Mouse (Mus musculus) cerebellum, postnatal 36 days (tissue): ENCODE results near the gene St8sia1.
A peak's percentile ranks its signal among the peaks of the same experiment; 100 is the strongest.

ENCODE experiments used
- DNase-seq, 2 experiments: peaks; one replicate each; pipeline ENCODE4 v3.0.0; 2021 to 2022; ENCODE audit warnings: mixed read lengths in 2 of 2

The St8sia1 gene

DNA sequence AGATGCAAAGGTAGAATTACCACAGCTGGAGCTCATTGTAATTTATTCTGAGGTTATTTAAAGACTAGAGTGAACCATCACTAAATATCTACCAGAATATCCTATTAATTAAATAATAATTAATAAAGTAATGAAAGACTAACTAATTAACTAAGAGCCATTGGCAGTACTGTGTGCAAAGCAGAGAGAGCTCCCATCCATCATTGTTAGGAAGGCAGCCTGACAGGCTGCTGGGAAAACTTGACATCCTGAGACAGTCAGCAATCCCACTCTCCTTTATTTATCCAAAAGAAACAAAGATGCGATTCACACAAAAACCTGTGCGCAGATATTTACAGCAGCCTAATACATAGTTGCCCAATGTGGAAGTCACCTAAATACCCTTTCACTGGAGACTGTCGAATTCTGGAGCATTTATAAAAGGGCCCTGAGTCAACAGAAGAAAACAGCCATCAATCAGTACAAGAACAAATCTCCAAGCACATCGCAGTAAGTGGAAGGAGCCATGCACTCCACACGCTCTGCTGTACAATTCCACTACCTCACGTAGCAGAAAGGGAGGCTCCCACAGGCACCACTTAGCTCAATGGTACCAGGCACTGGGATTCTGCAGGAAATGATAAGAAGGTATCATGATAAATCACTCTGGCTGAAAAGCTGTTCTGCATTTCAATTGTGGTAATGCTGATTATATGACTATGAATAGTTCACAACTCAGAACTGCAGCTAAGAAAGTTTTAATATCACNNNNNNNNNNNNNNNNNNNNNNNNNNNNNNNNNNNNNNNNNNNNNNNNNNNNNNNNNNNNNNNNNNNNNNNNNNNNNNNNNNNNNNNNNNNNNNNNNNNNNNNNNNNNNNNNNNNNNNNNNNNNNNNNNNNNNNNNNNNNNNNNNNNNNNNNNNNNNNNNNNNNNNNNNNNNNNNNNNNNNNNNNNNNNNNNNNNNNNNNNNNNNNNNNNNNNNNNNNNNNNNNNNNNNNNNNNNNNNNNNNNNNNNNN is 15.7 kb upstream of the St8sia1 start:
- DNase-seq: no peak

DNA sequence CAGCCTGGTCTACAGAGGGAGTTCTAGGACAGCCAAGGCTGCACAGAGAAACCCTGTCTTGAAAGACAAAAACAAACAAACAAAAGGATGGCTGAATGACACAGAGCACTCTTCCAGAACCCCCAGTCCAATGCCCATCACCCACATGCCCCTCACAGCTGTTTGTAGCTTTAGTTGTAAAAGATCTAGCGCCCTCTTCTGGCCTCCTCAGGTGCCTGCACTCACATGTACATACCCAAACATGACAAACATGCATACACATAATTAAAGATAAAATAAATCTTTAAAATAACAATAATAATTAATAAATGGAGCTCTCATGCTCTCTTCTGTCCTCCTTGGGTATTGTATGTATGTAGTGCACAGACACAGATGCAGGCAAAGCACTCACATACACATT is 13.0 kb upstream of the St8sia1 start:
- no peak for DNase-seq

DNA sequence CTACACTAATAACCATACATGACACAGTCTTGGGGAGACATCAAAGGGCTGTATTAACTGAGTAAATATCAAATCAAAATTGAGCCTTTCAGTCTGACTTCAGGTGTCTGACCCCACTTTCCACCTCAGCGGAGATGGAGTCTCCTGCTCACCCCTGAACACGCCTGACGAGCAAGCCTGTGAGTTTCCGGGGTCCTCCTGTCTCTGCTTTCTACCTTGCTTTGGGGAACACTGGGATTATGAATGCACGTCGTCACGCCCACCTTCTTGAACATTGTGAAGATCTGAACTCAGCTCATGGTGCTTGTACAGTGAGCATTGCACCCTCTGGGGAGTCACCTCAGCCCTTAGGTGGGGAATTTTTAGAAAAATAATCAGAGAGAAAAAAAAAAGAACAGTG is 9.0 kb upstream of the St8sia1 start:
- DNase-seq: no peak

DNA sequence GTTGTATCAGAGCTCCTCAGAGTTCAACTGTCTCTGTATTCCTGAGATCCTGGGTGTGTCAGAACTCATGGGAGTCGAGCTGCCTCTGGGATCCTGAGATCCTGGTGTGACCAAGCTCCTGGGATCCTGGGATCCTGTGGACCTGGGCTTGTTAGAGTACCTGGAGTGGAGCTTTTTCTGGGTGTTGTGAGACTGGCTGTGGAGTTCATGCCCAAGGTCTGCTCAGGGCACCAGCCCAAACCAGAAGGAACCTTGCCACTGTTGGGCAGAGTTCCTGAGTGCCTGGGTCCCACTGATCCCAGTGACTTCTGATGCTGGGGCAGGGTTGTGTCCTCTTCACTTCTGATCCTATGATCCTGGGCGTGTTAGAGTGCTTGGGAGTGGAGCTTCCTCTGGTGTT is 8.0 kb upstream of the St8sia1 start:
- no peak for DNase-seq

DNA sequence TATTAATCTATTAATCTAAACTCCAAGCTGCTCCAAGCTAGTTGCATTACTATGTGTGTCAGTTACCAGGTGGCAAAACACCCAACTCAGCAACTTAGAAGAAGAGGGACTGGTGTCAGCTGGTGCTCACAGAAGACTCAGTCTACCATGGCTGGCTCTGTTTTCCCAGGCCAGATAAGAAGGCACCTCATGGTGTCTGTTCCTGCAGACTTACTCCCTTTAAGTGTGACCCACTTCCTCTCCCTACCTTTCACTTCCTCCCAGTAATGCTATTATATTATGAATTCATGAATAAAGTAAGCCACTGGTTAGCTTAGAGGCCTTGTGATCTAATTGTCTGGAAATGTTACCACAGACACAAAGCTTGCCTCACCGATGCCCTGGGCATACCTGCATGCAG is 3.2 kb upstream of the St8sia1 start:
- DNase-seq: no peak

DNA sequence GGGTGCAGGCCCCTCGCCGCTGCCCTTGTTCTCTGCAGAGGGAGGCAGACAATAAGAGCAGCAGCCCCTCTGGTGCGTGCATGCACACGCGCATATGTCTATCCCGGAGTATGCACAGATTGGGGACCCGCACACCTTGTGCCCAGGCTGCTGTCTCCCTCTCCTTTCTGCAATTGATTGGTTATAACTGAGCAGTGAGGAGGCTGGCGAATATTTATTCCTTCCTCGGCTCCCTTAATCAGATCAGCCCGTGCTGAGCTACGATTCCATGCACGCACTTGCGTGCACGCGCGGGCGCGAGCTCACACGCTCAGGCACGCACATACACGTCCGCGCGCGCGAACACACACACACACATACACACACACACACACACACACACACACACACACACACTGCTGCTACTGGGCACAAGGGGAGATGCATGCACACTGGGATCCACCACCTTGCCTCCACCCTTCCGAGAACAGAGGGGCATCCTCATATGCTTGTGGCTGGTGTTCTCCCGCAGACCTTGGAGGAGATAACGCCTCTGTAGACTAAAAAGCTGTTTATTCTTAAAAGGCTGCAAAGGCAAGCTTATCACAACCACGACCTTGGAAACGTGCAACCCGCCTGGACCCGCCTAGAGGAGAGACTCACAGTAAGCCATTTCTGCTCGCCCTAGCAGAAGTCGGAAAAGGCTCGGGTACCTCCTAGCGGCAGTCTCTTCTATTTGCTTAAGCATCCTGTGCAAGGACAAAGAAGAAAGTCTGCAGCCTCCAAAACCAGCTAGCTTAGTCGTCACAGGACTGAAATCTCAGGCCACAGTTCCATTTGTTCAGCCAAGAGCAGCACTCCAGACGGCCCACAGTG is 506 bp upstream of the St8sia1 start:
- DNase-seq: peak; percentile 84 to 86

DNA sequence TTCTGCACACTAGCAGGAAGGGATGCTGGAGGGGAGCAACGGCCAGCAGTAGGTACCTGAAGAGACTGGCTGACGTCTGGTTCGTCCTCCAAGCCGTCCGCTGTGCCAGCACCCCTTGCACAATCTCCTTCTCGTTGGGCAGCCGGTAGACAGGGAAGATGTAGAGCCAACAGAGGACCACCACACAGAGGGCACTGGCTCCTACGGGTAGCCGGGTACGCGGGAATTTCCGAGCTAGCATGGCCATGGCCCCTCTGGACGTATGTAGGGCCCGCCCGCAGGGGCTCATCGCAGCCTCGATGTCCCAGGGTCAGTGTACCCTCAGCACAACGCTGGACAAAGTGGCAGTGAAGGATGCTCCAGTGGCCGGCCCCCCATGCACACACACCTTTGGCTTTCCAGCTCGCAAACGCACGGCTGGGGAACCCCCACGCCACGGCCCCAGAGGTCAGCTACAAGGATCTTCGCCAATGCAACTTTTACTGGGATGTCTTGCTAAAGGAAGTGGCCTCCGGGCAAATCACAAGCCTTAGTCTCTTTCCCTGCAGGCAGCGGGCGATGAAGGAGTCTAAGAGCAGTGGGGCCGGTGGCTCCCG is 674 bp downstream of the St8sia1 start:
- peak; percentile 38 to 49 for DNase-seq

DNA sequence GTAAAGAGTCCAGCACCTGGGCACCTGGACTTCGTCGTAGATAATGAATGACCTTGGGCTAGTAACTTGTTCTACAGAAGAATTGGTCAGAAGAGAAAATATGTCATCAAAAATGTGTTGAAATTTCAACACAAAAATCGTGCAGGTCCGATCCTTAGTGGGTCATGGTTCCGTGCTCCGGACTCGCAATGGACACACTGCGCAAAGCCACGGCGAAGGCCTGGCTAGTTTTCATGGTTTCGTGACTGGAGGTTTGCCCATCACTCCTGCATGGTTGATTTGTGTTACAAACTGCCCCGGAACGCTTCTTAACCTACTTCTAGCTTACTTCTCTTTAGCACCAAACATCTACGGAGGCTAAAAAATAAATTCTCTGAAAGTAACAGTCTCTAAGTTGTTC is 1.4 kb downstream of the St8sia1 start:
- peak; percentile 47 to 64 for DNase-seq

DNA sequence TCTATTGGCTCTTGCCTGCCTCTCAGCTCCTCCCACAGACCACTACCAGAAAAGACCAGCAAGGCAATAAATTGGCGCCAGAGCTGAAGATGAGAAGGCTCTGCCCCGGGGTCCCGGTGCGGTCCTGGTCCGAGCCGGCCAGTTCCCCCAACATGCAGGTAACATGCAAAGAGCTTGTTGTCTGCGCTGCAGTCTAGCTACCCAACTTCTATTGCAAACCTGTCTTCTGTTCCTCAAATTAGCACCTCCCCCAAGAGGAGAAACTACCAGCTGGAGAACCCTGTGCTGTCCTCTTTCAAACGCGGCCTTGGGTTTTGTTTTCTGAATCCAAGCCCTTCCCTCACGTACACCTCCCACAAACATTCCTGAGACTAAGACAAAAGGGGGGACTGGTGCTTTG is 1.8 kb downstream of the St8sia1 start:
- peak in 1 of 2 experiments; percentile 34 for DNase-seq

DNA sequence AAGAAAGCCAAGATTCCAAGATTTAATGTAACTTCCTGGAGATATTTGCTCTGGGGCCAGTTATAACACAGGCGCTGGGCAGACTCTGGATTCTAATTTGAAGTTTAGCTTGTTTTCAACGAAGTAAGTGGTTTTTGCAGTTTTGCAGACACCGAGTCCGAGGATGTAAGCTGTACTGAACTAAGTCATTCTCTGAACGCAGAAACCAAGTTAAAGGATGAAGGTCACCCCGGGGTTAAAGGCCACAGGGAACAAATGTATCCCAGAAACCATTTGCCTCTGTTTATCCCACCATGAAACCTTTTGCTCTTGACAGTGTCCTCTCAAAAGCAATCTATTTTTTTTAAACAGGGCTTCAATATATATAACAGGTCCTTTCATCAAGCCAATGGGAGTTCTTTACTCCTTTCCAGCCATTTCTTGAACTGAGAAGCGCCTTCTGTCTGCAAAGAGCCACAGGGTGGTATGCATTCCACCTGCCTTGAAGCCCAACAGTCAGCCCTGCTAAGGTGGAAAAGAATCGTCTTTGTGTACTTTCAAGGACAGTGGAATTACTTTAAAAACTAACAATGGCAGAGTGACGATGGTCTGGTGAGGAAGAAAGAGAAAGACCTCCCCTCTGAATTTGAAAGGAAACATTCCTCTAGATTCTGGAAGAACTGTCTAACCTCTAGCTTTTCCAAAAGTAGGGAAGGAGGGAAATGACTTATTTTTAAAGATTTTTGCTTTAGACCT is 2.4 kb downstream of the St8sia1 start:
- no peak for DNase-seq

DNA sequence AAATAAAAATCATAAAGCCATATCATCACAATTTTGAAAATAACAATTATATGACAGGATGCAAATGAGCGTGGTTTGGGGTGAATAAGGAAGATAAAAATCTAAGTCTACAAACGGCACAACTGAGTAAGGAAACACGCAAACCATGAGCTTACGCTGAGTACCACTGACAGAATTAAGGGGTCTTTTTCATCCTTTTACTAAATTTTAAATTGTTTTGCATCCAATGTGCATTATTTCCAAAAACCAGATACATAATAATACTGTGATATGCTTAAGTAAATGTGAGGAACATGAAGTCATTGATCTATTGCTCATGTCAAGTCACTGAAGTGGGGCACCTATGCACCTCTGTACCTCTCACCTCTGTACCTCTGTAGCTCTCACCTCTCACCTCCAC is 7.7 kb downstream of the St8sia1 start:
- no peak for DNase-seq

DNA sequence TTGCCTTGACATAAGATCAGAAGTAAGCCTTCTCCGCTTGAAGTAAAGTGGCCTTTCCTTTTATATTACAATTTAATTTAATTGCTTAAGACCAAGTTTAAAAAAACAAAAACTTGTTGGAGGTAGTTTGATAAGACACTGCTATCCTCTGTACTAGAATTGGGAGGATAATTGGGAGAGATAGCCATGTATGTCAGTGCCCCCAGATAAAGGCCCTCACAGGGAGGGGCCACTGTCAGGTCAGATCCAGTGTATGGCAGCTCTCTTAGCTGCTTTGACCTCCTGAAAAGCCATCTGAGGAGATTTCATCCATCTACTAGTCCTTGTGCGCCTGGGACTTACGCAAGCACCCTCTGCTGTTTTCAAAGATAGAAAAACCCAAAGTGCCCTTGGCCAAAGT is 9.0 kb downstream of the St8sia1 start:
- DNase-seq: no peak

DNA sequence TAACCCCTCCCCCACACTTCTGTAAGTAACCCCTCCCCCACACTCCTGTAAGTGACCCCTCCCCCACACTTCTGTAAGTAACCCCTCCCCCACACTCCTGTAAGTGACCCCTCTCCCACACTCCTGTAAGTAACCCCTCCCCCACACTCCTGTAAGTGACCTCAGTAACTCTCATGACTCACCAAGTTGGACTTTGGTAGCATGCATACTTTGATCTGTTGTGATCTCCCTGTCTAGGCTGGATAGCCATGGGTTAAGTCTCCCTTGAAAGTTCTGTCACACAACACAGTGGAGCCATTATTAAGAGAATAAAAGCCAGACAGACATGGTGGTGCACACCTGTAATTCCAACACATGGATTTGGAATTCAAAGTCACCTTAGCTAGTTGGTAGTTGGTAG is 11.1 kb downstream of the St8sia1 start:
- DNase-seq: no peak

DNA sequence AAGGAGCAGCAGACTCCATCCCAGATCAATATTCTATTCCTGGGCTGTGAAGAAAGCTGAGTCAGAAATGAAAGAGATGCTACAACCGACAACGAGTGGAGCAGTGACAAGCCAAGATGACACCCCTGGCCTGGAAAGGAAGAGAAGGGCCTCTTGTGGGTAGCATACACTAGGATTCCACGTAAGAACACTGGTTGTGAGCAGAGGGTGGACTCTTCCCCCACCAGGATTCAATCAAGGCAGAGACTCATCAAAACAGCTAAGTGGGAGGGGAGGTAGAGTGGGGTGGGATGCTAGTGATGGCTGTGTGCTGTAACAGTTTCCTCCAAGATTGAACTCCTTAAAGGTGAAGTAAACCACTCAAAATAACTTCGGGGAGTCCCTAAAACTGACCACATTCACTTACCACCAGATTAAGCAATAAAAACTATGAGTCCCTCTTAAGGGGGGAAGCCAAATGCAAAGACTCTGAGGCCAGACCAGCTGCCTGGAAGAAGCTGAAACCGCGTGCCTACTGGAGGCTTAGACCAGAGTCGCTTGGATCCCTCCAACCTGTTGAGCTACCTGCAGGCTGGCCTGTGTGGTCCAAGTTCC is 11.8 kb downstream of the St8sia1 start:
- DNase-seq: no peak

DNA sequence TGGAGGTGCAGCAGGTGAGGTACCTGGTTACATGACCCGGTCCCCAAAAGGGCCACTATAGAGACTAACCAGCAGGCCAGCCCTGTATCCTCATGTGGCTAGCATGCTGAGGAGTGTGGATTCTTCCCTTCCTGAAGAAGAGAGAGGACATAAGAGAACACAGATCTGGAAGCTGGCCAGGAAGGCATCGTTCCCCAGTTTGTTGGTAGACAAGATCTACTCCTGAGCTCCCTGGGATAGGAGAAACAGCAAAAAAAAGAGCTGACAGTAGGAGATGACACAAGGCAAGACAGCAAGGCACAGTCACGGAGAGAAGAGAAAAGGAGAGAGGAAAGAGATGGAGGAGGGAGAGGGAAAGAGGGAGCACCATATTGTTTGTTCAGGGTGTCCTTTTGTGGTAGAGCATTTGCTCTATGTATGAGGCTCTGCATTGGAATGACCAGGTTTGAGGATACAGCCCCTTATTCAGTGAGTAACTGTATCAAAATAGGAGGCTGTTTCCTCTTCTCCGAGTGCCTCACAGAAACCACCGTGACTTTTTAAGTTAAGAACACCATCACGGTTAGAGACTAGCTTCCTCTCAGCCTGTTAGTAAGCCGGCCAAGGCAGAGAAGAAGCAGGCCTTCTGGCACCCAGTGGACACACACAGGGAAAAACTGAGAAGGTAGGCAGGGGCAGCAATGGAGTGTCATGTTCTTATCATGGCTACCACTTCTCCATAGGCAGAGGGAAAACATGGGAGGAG is 12.5 kb downstream of the St8sia1 start:
- no peak for DNase-seq

DNA sequence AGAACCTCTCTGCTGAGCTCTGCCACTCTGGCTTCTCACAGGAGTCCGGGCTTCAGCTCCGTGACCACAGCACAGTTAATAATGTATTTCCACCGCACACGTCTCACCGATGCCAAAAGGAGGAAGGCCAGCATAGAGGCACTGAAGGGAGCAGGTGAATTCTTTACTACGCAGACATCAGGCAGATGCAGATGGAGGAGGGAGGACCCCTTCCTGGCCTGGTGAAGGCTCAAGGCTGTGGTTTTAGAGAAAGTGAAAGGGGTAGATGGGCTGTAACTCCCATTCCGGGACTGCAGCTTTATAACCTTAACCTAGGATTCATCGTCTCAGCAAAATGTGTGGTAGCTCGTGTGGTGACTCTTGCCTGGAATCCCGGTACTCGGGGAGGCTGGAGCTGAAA is 13.9 kb downstream of the St8sia1 start:
- DNase-seq: no peak

DNA sequence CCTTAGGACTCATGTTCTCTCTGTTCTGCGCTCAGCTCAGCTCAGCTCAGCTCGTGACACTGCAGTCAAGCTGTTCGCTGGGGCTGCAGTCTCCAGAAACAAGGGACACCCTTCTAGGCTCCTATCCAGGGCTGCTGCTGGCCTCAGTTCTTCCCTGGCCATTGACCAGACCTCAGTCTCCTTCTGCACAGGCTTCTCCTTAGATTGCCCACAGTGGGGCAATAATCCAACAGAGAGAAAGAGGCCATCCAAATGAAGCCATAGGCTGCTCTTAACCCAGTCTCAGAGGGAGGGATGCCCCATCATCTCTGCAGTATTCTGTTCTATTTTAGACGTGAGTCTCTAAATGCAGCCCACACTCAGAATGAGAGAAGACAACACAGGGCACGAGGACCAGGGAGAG is 15.3 kb downstream of the St8sia1 start:
- DNase-seq: peak; percentile 75 to 78

DNA sequence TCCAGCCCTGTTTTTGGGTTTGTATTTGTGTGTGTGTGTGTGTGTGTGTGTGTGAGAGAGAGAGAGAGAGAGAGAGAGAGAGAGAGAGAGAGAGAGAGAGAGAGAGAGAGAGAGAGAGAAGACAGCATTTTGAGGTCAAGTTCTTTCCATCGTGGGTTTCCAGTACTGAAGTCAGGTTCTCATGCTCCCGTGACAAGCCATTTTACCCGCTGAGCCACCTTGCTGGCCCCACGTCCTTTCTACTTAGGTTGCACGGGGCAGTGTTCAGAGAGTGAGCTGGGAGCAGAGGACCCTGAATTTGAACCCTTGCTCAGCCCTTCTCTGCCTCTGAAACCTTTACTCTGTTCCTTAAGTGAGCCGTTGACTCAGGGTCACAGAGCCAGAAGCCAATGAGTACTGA is 17.2 kb downstream of the St8sia1 start:
- DNase-seq: no peak

DNA sequence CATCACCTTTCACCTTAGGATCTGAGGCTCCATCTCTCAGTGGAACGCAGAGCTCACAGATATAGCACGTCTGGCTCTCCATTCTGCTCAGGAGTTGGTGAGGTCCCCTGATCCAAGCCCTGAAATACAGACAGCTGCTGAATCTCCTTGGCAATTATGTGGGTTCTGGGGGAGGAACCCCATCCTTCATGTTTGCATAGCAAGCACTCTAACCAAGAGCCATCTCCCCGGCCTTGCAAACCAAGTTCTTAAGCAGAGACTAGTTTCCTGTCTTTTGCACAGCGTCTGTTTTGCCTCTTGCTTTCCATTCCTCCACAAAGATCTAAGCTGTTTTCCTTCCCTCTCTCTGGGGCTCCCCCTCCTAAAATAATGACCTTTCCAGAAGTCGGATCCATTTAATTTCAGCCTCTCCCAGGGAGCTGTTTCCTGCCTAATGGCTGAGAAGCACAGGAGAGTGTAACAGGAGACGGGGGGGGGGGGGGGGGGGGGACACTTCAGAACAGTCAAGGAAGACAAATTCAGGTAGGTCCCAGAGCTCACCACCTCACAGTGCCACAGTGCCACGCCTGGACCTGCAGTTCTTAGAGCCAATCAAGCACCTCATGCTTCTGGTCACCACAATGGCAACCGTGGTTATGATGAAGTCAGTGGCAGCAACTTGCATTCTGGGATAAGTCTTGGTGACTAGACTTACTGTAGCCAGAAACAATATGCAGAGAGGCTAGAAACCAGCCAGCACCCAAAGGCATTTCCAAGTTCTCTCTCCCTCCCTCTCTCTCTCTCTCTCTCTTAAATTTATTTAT is 18.0 kb downstream of the St8sia1 start:
- no peak for DNase-seq

DNA sequence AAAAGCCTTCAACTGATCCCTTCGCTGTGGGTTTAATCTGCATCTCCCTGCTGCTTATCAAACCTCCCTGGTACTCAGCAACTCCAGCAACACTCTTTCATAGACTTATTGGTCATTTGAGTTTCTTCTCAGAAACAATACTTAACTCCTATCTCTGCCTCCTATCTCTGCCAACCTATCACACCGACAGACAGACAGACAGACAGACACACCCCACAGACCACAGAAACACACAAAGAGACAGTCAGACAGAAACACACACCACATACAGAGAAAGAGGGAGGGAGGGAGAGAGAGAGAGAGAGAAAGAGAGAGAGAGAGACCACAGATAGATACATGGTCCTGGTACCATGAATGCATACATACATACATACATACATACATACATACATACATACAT is 18.8 kb downstream of the St8sia1 start:
- DNase-seq: no peak

DNA sequence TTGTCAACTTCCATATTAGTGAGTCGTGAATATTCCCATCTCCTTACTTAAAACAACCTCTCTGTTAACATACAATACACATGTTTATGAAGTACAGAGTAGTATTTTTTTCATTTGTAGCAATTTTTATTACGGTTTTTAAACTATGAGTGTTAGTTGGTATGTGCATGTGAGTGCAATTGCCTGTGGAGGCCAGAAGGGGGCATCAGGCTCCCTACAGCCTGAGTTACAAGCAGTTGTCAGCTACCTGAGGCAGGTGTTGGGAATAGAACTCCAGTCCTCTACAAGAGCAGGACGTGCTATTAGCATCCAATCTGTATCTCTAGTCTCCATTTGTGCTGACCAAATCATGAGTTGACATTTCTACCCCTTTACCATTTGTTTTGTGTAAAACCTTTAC is 19.8 kb downstream of the St8sia1 start:
- no peak for DNase-seq
